Mouse (Mus musculus) retina, adult 2 months (tissue): ENCODE results near the gene Gadd45b.
A peak's percentile ranks its signal among the peaks of the same experiment; 100 is the strongest.

Source experiments
- DNase-seq: peaks from one replicate; pipeline ENCODE4 v3.0.0-alpha.2; 2012; ENCODE audit warnings: low read depth, low spot score

The Gadd45b gene

GRCm38 (mm10) chr10:80909375-80910162 is 20.3 kb upstream of the Gadd45b start:
- DNase-seq = no peak

GRCm38 (mm10) chr10:80911354-80911753 is 18.5 kb upstream of the Gadd45b start:
- DNase-seq = no peak

- DNase-seq = no peak
These were observed 18.0 kb upstream of the Gadd45b start for GRCm38 (mm10) chr10:80911891-80912290.

GRCm38 (mm10) chr10:80913364-80914011 is 16.4 kb upstream of the Gadd45b start:
- no peak for DNase-seq

- DNase-seq = no peak
These were observed 15.6 kb upstream of the Gadd45b start for GRCm38 (mm10) chr10:80914253-80914656.

GRCm38 (mm10) chr10:80915260-80915659 is 14.6 kb upstream of the Gadd45b start:
- no peak for DNase-seq

- no peak for DNase-seq
These were observed 14.1 kb upstream of the Gadd45b start for GRCm38 (mm10) chr10:80915736-80916135.

GRCm38 (mm10) chr10:80917336-80917778 is 12.5 kb upstream of the Gadd45b start:
- DNase-seq = no peak

GRCm38 (mm10) chr10:80917779-80918434 is 12.0 kb upstream of the Gadd45b start, which contains the start of gene Lmnb2:
Lmnb2 (minus strand) TSS chr10:80918245.
- peak; percentile 49 for DNase-seq

- DNase-seq = no peak
These were observed 8.0 kb upstream of the Gadd45b start for GRCm38 (mm10) chr10:80921923-80922322.

- no peak for DNase-seq
These were observed 4.4 kb upstream of the Gadd45b start for GRCm38 (mm10) chr10:80925472-80925871.

GRCm38 (mm10) chr10:80928586-80929298 is 1.1 kb upstream of the Gadd45b start:
- DNase-seq = peak; percentile 65

- DNase-seq = no peak
These were observed 684 bp downstream of the Gadd45b start for GRCm38 (mm10) chr10:80930361-80931152.

- no peak for DNase-seq
These were observed 1.3 kb downstream of the Gadd45b start for GRCm38 (mm10) chr10:80931153-80931671.

- DNase-seq = no peak
These were observed 1.8 kb downstream of the Gadd45b start for GRCm38 (mm10) chr10:80931695-80932094.

- no peak for DNase-seq
These were observed 2.3 kb downstream of the Gadd45b start for GRCm38 (mm10) chr10:80932206-80932605.

GRCm38 (mm10) chr10:80932700-80933420 is 3.0 kb downstream of the Gadd45b start:
- DNase-seq = no peak

GRCm38 (mm10) chr10:80933421-80933979 is 3.6 kb downstream of the Gadd45b start:
- DNase-seq = no peak

- DNase-seq = no peak
These were observed 4.5 kb downstream of the Gadd45b start for GRCm38 (mm10) chr10:80934136-80934985.
